Mouse (Mus musculus) cerebral cortex, adult 2 months (tissue): ENCODE data around the gene Rars.

ENCODE experiments used
- WGBS: fragments of 180-500 bp; shearing (Covaris S2); methylation state at CpG from one replicate; pipeline ENCODE4 v1.1.7; 2018; 5-methylcytosine and 5-hydroxymethylcytosine counted together

The Rars gene

DNA sequence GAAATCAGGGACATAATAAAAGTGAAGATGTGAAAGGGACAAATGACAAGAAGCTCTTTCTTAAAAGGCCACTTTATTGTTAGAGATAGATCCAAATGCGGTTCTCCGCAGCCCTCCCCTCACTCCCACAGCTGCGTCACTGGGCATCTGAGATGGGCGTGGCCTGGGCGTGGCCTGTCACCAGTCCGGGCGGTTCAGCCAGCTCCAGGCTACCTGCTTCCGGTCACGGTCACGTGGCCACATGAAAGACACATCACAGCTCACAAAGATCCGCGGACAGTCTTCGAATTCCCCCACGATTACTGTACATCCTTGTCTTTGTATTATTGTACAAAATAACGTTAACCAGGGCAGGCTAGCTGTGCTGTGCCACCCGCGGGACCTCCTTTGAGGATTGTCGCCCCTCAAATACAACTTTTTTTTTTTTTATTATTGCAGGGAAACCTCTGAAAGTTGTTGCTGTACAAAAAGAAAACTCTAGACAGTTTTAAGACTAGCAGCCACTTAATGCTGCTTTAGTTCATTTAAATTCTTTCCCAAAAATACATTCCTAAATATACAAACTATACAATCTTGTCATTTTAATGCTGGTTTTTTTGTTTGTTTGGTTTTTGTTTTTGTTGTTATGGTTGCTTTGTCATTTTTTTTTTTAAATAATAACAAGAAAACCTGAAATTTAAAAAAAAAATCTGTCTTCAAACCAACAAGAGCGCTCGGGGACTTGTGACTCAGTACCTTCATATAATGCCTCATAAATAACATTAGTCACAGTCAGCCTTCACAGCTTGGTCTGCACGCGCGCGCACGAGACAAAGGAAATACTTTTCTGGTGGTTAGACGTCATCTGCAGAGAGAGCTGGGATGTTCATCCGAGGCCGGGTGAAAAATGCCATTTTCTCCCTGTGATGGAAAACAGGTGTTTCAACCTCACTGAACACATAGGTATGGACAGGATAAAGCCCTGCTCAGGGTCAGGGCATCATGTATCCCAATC, 4.3 kb upstream of the Rars start:
- WGBS, result 26% methylated on average over 28 of the region's 28 CpGs

DNA sequence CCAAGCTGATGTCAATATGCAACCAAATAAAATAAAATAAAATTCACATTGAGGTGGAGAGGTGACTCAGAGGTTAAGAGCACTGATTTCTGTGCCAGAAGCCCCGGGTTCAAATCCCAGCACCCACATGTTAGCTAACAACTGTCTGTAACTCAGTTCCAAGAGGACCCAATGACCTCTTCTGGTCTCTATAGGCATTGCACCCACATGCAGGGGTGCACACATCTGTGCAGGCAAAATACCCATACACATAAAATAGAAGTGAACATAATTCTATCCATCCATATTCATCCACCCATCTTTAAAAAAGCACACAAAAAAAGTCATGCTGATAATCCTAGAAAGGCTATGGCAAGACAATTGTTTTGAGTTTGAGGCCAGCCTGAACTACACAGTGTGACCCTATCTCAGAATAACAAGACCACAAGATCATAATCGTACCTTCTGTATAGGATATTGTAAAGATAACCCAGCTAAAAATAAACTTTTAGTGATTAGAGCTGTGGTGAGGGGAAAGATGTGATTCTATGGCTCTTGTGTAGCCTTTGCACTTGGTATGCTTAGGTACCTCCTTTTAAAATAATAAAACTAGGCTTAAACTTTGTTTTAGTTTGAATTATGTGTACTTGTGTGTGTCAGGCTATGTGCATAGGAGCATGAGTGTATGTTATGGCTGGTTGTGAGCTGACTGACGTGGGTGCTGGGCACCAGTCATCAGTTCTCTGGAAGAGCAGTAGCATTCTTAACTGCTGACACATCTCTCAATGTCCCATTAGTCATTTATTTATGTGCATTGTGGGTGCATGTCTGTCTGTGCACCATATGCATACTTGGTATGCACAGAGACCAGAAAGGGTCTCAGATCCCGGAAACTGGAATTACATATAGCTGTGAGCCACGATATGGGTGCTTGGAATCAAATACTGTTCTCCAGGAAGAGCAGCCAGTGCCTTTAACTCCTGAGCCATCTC, 3.1 kb upstream of the Rars start:
- 73% methylated on average over 5 of the region's 5 CpGs for WGBS

DNA sequence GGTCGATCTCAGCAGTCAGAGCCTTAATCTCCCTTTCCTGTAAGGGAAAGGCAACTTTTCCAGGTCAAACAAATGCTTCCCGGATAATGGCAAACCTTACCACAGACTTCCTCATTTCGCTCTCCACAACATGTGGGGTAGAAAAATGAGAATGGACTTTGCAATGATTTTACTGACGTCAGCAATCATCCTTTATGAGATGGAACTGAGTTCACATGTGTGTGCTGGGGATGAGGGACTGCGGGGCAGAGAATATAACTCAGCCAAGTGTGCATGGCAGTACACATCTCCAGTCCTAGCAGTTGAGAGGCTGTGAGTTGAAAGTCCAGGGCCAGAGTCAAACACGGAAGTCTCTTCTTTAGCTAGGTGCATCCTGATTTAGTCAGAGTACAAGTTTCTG, 1.0 kb downstream of the Rars start:
- 74% methylated on average over 6 of the region's 6 CpGs for WGBS

DNA sequence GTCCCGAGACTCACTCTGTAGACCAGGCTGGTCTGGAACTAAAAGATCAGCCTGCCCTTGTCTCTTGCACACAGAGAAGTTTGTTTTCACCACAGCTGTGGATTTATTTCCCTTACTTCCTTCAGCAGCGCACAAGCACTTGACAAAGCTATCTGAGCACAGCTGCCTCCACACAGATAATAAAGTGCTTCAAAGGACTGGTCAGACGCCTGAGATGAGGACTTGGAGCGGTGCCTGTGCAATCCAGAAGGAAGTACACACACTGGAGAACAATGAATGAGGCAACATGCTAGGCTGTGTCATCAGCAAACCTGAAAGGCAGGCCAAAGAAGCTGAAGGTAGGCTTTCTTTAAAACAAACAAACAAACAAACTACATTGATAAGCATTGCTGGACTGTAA, 2.2 kb downstream of the Rars start:
- WGBS, result 62% methylated on average over 4 of the region's 4 CpGs

DNA sequence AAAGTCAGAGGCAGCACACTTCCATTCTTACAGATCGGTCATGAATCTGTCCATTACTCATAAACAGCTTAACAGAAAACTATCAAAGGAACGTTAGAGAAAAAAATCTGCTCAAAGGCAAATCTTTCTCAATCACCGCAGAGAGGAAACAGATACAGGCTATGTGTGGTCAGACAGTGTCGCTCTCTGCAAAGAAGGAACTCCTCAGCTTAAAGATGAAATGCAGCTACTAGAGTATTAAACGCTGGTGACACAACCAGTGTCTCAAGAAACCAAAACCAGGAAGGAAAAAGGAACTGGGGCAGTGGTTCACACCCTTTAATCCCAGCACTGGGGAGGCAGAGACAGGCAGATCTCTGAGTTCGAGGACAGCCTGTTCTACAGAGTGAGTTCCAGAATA, 6.6 kb downstream of the Rars start:
- WGBS, result 91% methylated on average over 6 of the region's 6 CpGs

DNA sequence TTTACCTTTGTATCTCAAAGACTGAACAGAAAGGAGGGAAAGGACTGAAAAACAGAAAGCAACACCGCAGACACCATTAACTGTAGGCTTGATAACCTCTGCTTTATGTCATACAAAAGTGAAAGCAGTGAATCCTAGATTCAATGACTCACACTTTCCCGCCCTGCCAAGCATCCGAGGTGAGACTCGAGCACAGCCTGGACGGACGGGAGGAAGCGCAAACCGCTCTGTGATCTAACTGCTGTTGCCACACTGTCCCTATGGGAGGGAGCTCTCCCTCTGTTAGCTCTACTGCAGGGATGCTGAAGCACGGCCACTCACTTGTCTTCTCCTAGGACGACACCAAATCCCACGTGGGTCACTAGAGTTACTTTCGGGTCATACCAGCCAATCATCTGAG, 18.0 kb downstream of the Rars start:
- 89% methylated on average over 12 of the region's 12 CpGs for WGBS

DNA sequence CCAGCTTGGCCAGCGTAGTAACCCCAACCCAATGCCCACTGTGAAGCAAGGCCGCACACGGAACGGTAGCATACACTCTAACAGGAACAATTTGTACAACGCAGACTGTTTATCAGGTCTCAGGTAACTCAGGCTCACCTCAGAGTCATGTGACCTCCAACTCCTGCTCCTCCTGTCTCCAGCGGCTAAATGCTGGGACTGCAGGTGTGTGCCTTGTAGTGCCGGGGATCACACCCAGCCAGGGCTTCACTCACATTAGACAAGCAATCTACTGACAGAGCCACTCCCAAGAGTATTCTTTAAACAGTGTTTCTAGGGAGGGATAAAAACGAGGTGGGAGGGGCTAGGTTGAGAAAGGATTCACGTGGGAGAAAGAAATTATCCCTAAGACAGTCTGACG, 22.8 kb downstream of the Rars start:
- 78% methylated on average over 10 of the region's 10 CpGs for WGBS

DNA sequence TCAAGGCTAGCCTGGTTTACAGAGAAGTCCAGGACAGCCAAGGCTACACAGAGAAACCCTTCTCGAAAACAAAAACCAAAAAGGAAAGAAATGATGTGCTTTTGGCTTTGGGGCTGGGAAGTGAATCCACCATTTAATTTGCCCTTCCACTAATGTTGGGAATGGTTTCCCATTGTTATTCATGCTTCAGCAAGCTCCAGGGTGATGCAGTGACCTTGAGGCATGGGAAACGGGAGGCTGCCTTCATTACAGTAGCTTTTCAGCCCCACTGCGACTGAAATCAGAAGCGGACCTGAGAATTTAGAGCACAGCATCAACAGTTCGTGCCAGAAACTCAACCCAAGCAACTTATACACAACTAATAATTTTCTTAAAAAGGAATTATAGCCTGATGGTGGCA, 33.0 kb downstream of the Rars start:
- WGBS, result 79% methylated on average over 5 of the region's 5 CpGs

DNA sequence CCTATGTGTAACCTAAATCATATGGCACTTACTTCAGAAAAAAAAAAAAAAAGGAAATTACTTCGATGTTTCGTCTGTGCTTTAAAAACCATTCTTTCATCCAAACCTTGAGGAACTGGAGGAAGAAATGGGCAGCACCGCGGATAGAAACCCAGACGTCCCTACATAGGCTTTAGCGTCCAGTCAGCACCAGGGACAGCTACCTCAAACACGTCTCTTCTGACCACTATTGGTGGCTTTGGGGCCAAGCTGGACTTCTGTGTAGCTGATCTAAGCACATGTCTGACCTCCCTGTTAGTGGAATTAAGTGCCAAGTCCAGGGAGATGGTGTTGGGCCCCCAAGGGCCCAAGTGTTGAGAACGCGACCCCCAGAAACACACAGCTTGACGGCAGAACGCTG, 35.4 kb downstream of the Rars start, which contains the start of gene Fbll1:
Gene Fbll1 (minus strand): TSS at position 11 of the 400 bp plus-strand sequence.
- 8% methylated on average over 11 of the region's 11 CpGs for WGBS

DNA sequence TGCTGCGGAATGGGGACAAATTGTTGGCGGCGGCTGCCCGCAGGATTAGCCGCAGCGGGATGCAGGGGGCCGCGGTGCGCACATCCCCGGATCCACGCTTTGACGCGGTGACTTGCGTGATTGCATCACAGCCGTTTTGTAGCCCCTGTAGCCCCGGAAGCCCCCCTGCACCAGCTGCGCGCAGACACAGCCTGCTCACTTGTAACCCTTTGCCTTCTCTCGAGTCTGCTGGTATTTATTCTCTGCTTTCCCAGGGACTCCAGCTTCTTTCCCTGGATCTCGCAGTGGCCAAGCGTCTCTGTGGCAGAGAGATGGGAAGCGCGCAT, 35.8 kb downstream of the Rars start:
- WGBS, result 2% methylated on average over 23 of the region's 23 CpGs

DNA sequence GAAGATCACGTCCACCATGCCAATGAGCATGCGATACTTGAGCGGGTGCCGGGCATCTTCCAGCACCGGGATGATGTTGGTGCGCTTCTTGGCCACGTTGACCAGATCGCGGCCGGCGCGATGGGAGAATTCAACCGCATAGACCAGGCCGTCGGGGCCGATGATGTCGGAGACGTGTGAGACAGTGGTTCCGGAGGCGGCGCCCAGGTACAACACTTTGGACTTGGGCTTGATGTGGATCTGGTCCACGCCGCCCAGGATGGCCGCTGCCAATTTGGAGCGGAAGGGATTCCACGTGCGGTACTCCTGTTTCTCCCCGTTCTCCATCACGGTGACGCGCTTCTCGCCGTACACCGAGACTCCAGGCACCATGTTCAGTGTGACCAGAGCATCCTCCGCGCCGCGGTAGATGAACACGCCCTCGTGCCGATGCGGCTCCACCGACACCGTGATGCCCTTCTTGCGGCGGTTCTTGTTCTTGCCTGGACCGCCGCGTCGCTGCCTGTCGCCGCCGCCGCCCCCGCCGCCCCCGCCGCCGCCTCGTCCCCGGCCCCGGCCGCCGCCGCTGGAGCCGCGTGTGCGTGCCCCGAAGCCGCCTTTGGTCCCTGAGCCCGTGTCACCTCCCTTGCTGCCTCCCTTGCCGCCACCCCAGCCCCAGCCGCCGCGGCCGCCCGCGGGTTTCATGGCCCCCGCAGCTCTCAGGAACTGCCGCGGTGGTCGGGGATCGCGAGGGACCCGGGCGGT, 36.4 kb downstream of the Rars start:
- 2% methylated on average over 86 of the region's 86 CpGs for WGBS

DNA sequence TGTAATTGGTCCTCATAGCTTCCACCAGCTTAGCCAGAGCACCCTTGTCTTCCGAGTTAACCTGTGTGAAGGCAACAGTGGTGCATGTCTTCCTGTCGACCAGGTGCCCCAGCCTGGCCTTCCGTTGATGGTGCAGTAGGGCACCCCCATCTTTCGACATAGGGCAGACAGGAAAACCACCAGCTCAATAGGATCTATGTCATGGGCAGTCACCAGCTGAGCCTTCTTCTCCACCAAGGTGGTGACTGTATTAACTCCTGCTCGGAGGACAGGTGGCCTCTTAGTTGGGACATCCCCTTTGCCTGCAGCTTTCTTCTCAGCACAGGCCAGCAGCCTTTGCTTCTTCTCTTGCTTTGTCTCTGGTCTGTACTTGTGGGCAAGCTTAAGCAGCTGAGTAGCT, 41.5 kb downstream of the Rars start:
- 84% methylated on average over 5 of the region's 5 CpGs for WGBS

DNA sequence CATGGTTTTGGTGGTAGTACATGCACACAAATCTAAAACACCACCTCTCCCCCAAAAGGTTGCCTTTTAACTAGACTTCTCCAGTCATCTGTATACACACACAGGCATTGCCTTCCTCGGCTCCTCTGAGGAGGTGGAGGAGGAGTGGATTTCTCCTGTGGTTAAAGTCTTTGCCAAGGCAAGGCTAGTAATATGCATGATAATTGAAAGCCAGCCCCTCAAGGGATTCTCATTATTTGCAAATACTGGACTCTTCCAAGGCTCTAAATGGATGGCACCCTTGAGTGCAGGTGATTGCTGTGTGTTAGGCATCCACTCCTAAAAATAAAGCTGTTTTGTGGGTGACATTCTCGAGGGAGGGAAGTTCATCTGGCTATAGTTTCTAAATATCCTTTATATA, 45.9 kb downstream of the Rars start:
- 31% methylated on average over 2 of the region's 2 CpGs for WGBS

DNA sequence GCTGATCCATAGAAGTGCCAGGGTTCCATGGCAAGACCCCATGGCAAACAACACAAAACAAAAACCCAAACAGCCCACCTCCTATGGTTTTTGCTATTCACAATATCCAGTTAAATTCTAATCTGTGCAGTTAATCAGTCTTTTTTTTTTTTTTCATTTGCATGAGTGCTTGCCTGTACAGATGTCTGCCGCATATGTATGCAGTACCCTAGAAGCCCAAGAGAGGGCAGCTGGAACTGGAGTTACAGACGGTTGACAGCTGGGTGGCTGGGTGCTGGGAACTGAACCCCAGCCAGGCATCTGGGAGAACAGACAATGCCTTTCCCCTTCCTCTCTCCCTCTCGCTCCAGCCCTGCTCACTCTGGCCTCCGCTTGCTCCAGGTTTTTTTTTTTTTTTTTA, 49.8 kb downstream of the Rars start:
- WGBS, result 94% methylated on average over 4 of the region's 4 CpGs

DNA sequence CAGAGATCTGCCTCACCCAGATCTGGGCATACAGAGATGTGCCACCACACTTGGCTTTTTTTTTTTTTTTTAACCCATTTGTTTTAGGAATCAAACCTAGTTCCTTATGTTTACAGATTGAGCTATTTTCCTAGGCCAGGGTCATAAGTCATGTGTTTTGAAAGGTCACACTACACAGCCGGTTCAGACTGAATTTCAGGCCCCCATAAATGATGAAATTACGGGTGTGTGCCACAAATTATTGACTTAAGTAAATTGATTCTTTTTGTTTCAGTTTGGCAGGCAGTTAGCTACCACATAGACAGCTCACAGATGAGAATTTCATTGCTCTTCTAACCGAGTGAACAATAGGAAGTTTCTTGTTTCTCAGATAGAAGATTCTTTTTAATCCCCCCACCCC, 50.3 kb downstream of the Rars start:
- 87% methylated on average over 3 of the region's 3 CpGs for WGBS

DNA sequence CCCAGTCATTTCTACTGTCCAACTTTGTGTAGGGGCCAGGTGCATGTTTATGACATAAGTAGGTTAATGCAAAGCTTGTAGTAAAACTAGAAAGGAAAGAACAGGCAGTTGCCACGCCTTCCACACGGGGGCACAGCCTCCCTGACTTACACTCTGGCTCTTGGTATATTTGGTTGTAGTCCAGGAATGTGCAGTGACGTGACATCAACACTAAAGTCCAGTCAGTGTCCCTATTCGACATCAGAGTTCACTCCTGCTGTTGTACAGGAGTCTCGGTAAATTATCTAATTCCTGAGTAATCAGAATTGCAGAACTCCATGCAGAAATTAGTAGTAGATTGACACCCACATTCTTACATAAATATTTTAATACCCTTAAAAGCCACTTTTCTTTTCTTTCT, 51.3 kb downstream of the Rars start:
- 78% methylated on average over 5 of the region's 5 CpGs for WGBS

DNA sequence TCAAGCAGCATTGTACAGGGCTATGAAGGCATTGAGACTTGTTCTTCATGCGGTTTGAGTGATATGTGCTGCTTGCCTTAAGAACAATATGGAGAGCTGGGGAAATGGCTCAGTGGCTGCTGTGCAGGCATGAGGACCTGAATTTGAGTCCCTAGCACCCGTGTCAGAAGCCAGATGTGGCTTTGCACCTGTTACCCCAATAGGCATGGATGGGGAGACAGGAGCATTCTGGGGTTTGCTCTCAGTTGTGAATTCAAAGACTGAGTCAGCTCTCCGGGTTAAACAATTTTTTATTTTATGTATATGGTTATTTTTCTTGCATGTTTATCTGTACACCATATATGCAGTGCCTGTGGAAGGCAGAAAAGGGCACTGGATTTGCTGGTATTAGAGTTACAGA, 51.9 kb downstream of the Rars start:
- WGBS, result over 99% methylated on average over 3 of the region's 3 CpGs

DNA sequence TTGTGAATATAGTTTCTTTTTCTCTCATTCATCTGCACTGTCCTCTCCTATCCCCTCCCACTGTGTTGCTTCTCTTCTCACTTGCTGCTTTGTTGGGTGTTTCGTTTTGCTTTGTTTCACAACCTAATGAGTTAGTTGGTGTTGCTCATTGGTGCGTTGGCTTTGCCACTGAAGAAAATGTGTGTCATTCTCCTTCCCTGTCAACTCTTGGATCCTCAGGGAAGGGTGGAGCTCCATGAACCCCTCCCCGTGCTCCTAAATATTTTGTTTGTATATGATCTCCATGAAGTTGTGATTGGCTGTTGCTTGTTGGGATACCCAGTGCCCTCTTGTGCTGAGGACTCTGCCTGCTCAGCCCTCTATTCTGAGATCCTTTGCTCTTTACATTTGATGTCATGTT, 54.0 kb downstream of the Rars start:
- 71% methylated on average over 3 of the region's 3 CpGs for WGBS

DNA sequence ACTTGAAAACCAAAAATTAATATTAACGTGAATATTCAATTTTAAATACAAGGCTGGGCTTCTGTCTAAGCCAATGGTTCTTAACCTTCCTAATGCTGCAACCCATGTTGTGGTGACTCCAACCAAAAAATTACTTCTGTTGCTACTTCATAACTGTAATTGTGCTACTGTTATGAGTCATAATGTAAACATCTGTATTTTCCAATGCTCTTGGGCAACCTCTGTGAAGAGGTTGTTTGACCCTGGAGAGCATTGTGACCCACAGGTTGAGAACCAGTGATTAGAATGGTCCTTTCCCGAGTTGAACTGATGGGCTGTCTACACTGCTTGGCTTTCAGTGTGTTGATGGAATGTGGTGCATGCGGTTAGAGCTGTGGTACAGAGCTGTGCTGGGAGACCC, 57.9 kb downstream of the Rars start:
- 89% methylated on average over 3 of the region's 3 CpGs for WGBS

DNA sequence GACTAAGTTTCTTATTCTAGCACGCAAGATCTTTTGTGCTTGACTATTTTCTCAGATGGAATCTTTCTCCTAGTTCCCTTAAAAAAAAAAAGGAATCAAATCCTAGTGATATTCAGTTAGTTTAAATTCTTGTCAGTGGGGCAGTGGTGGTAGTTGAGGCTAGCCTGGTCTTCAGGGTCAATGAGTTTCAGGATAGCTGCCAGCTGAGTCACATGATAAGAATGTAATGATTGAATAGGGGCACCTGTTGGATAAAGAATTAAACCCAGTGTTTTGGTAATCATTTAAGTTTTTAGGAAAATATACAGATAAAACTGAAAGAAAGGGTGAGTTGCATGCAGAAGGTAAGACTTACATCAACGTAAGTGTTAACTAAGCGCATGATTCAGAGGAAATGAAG, 58.7 kb downstream of the Rars start:
- 83% methylated on average over 3 of the region's 3 CpGs for WGBS

DNA sequence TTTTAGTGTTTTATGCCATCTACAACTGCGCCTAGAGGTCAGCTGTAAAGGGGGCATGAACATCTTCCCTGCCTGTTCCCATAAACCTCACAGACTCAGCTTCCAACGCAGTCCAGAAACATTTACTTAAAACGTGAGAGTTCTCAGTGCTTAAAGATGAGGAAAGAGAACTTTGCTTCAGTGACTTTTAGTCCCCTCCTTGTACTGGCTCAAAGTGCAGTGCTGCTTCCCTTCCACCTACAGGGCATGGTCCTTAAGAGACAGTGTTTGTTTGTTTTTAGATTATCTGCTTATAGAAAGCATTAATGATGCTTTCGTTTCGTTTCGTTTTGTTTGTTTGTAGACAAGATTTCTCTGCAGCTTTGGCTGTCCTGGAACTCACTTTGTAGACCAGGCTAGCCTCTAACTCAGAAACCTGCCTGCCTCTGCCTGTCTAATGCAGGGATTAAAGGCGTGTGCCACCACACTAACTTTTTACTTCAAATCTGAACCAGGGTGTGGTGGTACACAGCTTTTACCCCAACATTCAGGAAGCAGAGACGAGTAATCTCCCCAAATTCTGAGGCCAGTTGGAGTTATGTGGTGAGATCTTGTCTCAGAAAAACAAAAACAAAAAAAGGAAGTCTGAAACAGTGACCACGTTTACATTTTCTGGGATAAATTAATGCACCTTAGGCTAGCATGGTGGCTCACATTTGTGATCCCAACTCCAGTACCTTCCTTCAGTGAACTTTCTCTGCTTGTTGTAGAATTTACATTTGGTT, 63.4 kb downstream of the Rars start:
- 45% methylated on average over 9 of the region's 9 CpGs for WGBS
